Mouse (Mus musculus): Measurements from ENCODE around the gene Kif26b. TPM values are rescaled to one million over a fixed set of nuclear protein-coding genes. Genes with fewer than 3 reads are reported as not detected.
A peak's percentile ranks its signal among the peaks of the same experiment; 100 is the strongest.

The Kif26b gene
- total and polyA plus RNA-seq, 3 experiments = 0.86 to 3.0 (median 2.4) TPM

GRCm38 (mm10) chr1:178644954-178645353 is 116.0 kb downstream of the Kif26b start:
- intact Hi-C loops (cut with DNase I) = loop anchor here (2.0 kb wide), 1 partner anchor 44 kb away; no protein-coding TSS in a partner anchor
- Histone ChIP-seq H3K36me3 (ENCODE audit: control insufficient read depth, insufficient read depth, low read length) (no peaks in the 10 kb centered on the region), H3K9ac (ENCODE audit: low read depth, low read length) (no peak overlapping the region), H3K27me3 (ENCODE audit: control insufficient read depth, insufficient read depth, low read length) (no peaks in the 10 kb centered on the region), H3K79me2 (replicated peaks; ENCODE audit: control insufficient read depth, insufficient read depth, low read length) (no peaks in the 10 kb centered on the region), H3K4me1 (ENCODE audit: control insufficient read depth, insufficient read depth, low read length) (no peaks in the 10 kb centered on the region; the same call in 1 of the 2 replicates), H3K27ac (no peak overlapping the region), H3K4me3 (no peak overlapping the region)
- TF ChIP-seq CTCF (IDR thresholded peaks at IDR 0.05) (no peak), EP300 (IDR thresholded peaks at IDR 0.05; ENCODE audit: insufficient read depth, low read depth, low read length) (no peak), POLR2A (IDR thresholded peaks at IDR 0.05; ENCODE audit: insufficient read depth, low read depth, low read length) (no peak)
- WGBS = 51% methylated on average over 4 of the region's 4 CpGs
- DNase-seq = no peak

- intact Hi-C loops (cut with DNase I) = no loop called here
- whole genome bisulfite sequencing = 26% methylated on average over 4 of the region's 4 CpGs
These were observed 117.7 kb downstream of the Kif26b start for GRCm38 (mm10) chr1:178646589-178646988.

GRCm38 (mm10) chr1:178655525-178655924 is 126.6 kb downstream of the Kif26b start:
- 76% methylated on average over 4 of the region's 4 CpGs for WGBS
- intact Hi-C loops (cut with DNase I) = no loop called here
- H3K4me1 ChIP-seq (ENCODE audit: control insufficient read depth, insufficient read depth, low read length) = no peaks in the 10 kb centered on the region
- no peaks in the 10 kb centered on the region for H3K27me3 ChIP-seq (ENCODE audit: control insufficient read depth, insufficient read depth, low read length)
- no peaks in the 10 kb centered on the region for H3K36me3 ChIP-seq (ENCODE audit: control insufficient read depth, insufficient read depth, low read length)
- TF ChIP-seq EP300 (IDR thresholded peaks at IDR 0.05; ENCODE audit: insufficient read depth, low read depth, low read length) (no peak), POLR2A (IDR thresholded peaks at IDR 0.05; ENCODE audit: insufficient read depth, low read depth, low read length) (no peak), CTCF (IDR thresholded peaks at IDR 0.05) (no peak)
- no peak overlapping the region for H3K9ac ChIP-seq (ENCODE audit: low read depth, low read length)
- H3K4me3 ChIP-seq = no peak overlapping the region
- no peak for DNase-seq
- no peak overlapping the region for H3K27ac ChIP-seq
- no peaks in the 10 kb centered on the region; the same call in 1 of the 2 replicates for H3K79me2 ChIP-seq (replicated peaks; ENCODE audit: control insufficient read depth, insufficient read depth, low read length)

More at GRCm38 (mm10) chr1:178646589-178646988, 117.7 kb downstream of the Kif26b start:
- Histone ChIP-seq H3K4me3 (no peak overlapping the region), H3K79me2 (replicated peaks; ENCODE audit: control insufficient read depth, insufficient read depth, low read length) (no peaks in the 10 kb centered on the region), H3K9ac (ENCODE audit: low read depth, low read length) (no peak overlapping the region), H3K27ac (no peak overlapping the region), H3K4me1 (ENCODE audit: control insufficient read depth, insufficient read depth, low read length) (no peaks in the 10 kb centered on the region), H3K36me3 (ENCODE audit: control insufficient read depth, insufficient read depth, low read length) (no peaks in the 10 kb centered on the region), H3K27me3 (ENCODE audit: control insufficient read depth, insufficient read depth, low read length) (no peaks in the 10 kb centered on the region)
- DNase-seq = peak in 1 of 2 experiments; percentile 9
- TF ChIP-seq POLR2A (IDR thresholded peaks at IDR 0.05; ENCODE audit: insufficient read depth, low read depth, low read length) = no peak
- TF ChIP-seq EP300 (IDR thresholded peaks at IDR 0.05; ENCODE audit: insufficient read depth, low read depth, low read length) = no peak
- no peak for TF ChIP-seq CTCF (IDR thresholded peaks at IDR 0.05)

GRCm38 (mm10) chr1:178661035-178661434 is 132.1 kb downstream of the Kif26b start:
- no peak for TF ChIP-seq EP300 (IDR thresholded peaks at IDR 0.05; ENCODE audit: insufficient read depth, low read depth, low read length)
- TF ChIP-seq POLR2A (IDR thresholded peaks at IDR 0.05; ENCODE audit: insufficient read depth, low read depth, low read length) = no peak
- no peak for TF ChIP-seq CTCF (IDR thresholded peaks at IDR 0.05)
- no peaks in the 10 kb centered on the region for H3K4me1 ChIP-seq (ENCODE audit: control insufficient read depth, insufficient read depth, low read length)

GRCm38 (mm10) chr1:178661556-178661955 is 132.6 kb downstream of the Kif26b start:
- Histone ChIP-seq H3K36me3 (ENCODE audit: control insufficient read depth, insufficient read depth, low read length) (no peaks in the 10 kb centered on the region), H3K4me3 (no peak overlapping the region), H3K27me3 (ENCODE audit: control insufficient read depth, insufficient read depth, low read length) (no peaks in the 10 kb centered on the region), H3K27ac (no peak overlapping the region), H3K79me2 (replicated peaks; ENCODE audit: control insufficient read depth, insufficient read depth, low read length) (no peaks in the 10 kb centered on the region), H3K9ac (ENCODE audit: low read depth, low read length) (no peak overlapping the region), H3K4me1 (ENCODE audit: control insufficient read depth, insufficient read depth, low read length) (no peaks in the 10 kb centered on the region)
- no peak for TF ChIP-seq EP300 (IDR thresholded peaks at IDR 0.05; ENCODE audit: insufficient read depth, low read depth, low read length)
- TF ChIP-seq CTCF (IDR thresholded peaks at IDR 0.05) = no peak
- no peak for TF ChIP-seq POLR2A (IDR thresholded peaks at IDR 0.05; ENCODE audit: insufficient read depth, low read depth, low read length)
- no peak for DNase-seq
- 22% methylated on average over 5 of the region's 5 CpGs for WGBS
- intact Hi-C loops (cut with DNase I) = no loop called here

More at GRCm38 (mm10) chr1:178661035-178661434, 132.1 kb downstream of the Kif26b start:
- intact Hi-C loops (cut with DNase I) = no loop called here
- DNase-seq = no peak
- Histone ChIP-seq H3K36me3 (ENCODE audit: control insufficient read depth, insufficient read depth, low read length) (no peaks in the 10 kb centered on the region), H3K27ac (no peak overlapping the region), H3K27me3 (ENCODE audit: control insufficient read depth, insufficient read depth, low read length) (no peaks in the 10 kb centered on the region), H3K79me2 (replicated peaks; ENCODE audit: control insufficient read depth, insufficient read depth, low read length) (no peaks in the 10 kb centered on the region; the same call in 1 of the 2 replicates), H3K9ac (ENCODE audit: low read depth, low read length) (no peak overlapping the region), H3K4me3 (no peak overlapping the region)
- 46% methylated on average over 3 of the region's 3 CpGs for WGBS

GRCm38 (mm10) chr1:178663539-178663938 is 134.6 kb downstream of the Kif26b start:
- H3K79me2 ChIP-seq (replicated peaks; ENCODE audit: control insufficient read depth, insufficient read depth, low read length) = no peaks in the 10 kb centered on the region
- H3K27me3 ChIP-seq (ENCODE audit: control insufficient read depth, insufficient read depth, low read length) = no peaks in the 10 kb centered on the region
- no peak overlapping the region for H3K27ac ChIP-seq
- 77% methylated on average over 1 of the region's 1 CpGs for WGBS
- no peak for DNase-seq
- H3K4me1 ChIP-seq (ENCODE audit: control insufficient read depth, insufficient read depth, low read length) = no peaks in the 10 kb centered on the region
- no peaks in the 10 kb centered on the region for H3K36me3 ChIP-seq (ENCODE audit: control insufficient read depth, insufficient read depth, low read length)
- TF ChIP-seq POLR2A (IDR thresholded peaks at IDR 0.05; ENCODE audit: insufficient read depth, low read depth, low read length) (no peak), CTCF (IDR thresholded peaks at IDR 0.05) (no peak), EP300 (IDR thresholded peaks at IDR 0.05; ENCODE audit: insufficient read depth, low read depth, low read length) (no peak)
- intact Hi-C loops (cut with DNase I) = no loop called here
- H3K4me3 ChIP-seq = no peak overlapping the region
- no peak overlapping the region for H3K9ac ChIP-seq (ENCODE audit: low read depth, low read length)
